ENCODE assay signal across 7 mouse cellular contexts in the genomic region with DNA sequence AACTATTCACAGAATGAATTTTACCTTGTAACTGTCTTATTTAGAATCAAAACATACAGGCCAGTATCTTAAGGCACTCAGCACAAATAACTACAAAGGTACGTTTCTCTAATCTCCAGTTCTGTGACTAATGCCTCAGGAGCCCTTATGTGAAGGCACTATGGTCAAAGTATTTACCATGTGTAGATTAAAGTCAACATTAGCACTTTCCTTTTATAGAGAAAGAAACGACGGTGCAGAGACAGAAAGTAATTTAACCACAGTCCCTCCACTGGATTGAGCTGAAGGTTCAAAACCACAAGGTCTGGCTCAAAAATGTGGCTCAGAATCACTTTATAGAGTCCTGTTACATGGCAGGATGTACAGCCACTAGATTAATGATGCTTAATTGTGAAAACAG.
"Had no signal": no experiment of that assay in that cellular context is flagged by ENCODE, and none has a peak within 500 bp of the region (broad histone marks: within the 10 kb centered on the region; RNA-seq: fewer than 3 reads in every experiment).

No protein-coding gene starts in this region.

- ATAC-seq: hindbrain, embryonic 16.5 days had no signal

- H3K27ac ChIP-seq: kidney, postnatal 0 days; limb, embryonic 13.5 days; liver, embryonic 13.5 days; midbrain, embryonic 10.5 days; neural tube, embryonic 13.5 days had no signal

- H3K4me3 ChIP-seq: layer of hippocampus, adult 2 months; limb, embryonic 13.5 days; midbrain, embryonic 10.5 days; neural tube, embryonic 13.5 days had no signal

- H3K9ac ChIP-seq: limb, embryonic 13.5 days; neural tube, embryonic 13.5 days had no signal

- H3K4me2 ChIP-seq: neural tube, embryonic 13.5 days had no signal

- H3K9me3 ChIP-seq: limb, embryonic 13.5 days; liver, embryonic 13.5 days; midbrain, embryonic 10.5 days; neural tube, embryonic 13.5 days had no signal

- H3K27me3 ChIP-seq: limb, embryonic 13.5 days; liver, embryonic 13.5 days; neural tube, embryonic 13.5 days had no signal
